Mouse (Mus musculus): Measurements from ENCODE around the gene Itsn1.

GRCm38 (mm10) chr16:91860471-91861125, 131.5 kb downstream of the Itsn1 start:
- no peak for TF ChIP-seq POLR2A (IDR thresholded peaks at IDR 0.05; ENCODE audit: extremely low read depth, insufficient read depth, low read length)
- TF ChIP-seq CTCF (IDR thresholded peaks at IDR 0.05; ENCODE audit: extremely low read depth, insufficient read depth, low read length) = no peak

Measured in cortical plate, adult 2 months (tissue).